Mouse (Mus musculus) brain, embryonic 14.5 days (tissue): ENCODE measurements around the gene Psmb8.
"Not testable (repeated sequence)": the region's sequence is repeated elsewhere in the genome, so short reads cannot be mapped to it uniquely, and the experiment has no call there.

Source experiments
- CTCF ChIP-seq: fragments of 200-500 bp; IDR thresholded peaks from 2 replicates; pipeline ENCODE4 v1.5.1; 2012; ENCODE audit warnings: inconsistent platforms, mild to moderate bottlenecking, moderate library complexity, borderline replicate concordance; ENCODE audit not compliant: insufficient read depth, insufficient read length; ENCODE audit errors: extremely low read depth
- POLR2A ChIP-seq: fragments of 200-500 bp; IDR thresholded peaks from 2 replicates; pipeline ENCODE4 v1.6.1; 2012; ENCODE audit warnings: mild to moderate bottlenecking, inconsistent platforms, borderline replicate concordance; ENCODE audit not compliant: poor library complexity, insufficient read depth, insufficient read length, severe bottlenecking; ENCODE audit errors: extremely low read depth

DNA sequence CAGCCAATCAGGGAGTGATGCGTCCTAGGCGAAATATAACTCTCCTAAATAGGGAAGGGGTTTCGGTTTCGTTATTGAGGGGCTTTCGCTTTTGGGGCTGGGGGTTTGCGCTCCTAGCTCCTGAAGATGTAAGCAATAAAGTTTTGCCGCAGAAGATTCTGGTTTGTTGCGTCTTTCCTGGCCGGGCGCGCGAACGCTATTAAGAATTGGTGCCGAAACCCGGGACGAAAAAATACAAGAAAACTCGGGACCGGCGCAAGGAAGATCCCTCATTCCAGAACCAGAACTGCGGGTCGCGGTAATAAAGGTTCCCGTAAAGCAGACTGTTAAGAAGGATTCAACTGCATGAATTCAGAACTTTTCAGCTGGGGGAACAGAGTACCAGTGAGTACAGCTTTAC lies 28.4 kb downstream of the Psmb8 start:
- not testable (repeated sequence) for TF ChIP-seq CTCF, POLR2A
